Mouse (Mus musculus): ENCODE measurements around the gene Prph2.

Prph2 gene

DNA sequence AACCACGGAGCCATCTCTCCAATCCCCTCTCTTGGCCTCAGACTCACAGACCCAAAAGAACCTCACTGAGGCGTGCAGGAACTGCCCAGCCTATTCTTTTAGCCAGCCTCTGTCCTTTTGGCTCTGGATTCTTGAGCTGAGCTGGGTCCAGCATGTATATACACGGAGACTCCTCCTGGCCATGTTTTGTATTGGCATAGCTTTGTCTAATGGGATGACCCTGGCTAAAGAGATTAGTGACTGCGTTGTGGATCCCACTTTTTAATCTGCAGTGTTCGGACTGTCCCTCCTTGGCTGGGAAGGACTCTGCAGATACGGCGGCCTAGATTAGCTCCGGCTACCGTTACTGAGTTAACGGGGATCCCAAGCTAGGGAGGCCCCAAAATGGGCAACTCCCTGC is at the start of gene Prph2:
TSS of gene Prph2 (plus strand) at position 274 of the 400 bp plus-strand sequence.
- DNase-seq (ENCODE audit: low spot score in 2 of 2) = no peak

DNA sequence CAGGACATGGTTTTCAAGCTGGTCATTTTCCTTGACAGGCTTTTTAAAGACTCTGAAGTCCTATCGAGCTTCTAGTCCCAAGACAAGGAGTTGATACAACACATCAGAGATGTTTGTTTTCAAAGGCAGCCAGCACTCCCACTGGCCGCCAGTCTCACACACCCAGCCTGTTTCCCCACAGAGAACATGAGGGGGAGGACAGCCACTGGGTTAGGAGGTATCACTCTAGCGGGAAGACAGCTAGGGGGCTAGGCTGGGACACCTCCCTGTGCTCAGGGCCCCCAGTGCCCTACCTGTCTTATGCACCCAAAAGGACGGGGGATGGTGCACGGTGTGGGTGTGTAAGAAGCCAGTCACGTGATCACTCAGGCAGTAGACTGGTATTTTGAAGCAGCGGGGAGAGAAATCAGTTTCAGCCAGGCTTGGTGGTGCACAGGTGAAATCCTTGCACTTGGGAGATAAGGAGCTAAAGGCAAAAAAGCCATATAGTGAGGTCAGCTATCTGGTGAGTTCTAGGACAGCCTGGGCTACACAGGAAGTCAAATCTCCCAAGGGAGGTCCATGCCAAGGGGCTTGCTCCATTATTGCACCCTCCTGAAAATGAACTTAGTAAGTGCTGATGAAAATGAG is 45.6 kb upstream of the Prph2 start:
- DNase-seq (ENCODE audit: low spot score in 2 of 2) = peak in 1 of 2 experiments; percentile 34

DNA sequence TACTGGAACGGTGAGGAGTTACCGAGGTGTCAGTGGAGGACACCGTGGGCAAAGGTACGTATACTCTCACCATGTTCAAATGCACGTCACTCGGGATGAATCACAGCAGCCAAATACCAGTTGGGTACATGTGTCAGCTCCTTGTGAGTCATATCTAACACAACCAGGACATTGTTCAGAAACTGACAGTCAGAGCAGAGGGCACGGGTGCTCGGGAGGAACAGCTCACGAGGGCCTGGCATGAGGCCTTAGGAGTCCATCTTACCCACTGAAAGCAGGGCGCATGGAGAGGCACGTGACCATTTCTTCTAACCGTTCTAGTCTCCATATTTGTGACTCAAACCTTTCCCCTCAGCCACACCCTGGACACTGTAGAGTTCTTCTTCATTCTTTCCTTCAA is 43.4 kb upstream of the Prph2 start:
- DNase-seq (ENCODE audit: low spot score in 2 of 2) = no peak

DNA sequence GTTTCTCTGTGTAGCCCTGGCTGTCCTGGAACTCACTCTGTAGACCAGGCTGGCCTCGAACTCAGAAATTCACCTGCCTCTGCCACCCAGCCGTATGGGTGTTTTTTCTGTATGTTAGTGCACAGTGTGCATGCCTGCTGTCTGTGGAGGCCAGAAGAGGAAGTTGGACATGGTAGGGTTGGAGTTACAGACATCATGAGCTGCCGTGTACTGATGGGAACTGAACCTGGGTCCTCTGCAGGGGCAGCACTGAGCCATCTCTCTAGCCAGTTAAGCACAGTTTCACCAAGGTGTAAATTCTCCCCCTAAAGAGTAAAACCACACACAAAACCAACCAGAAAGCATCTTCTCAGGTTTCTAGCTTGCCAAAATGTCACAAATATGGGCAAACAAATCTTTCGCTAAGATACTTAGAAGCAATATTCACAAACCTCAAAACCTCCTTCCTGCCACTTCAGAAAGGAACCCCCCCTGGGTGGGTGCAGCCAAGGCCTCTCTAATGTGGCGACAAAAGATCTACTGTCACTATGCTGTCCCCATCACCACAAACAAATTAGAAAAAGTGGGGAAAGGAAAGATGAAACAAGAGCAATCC is 40.0 kb upstream of the Prph2 start:
- no peak for DNase-seq (ENCODE audit: low spot score in 2 of 2)

DNA sequence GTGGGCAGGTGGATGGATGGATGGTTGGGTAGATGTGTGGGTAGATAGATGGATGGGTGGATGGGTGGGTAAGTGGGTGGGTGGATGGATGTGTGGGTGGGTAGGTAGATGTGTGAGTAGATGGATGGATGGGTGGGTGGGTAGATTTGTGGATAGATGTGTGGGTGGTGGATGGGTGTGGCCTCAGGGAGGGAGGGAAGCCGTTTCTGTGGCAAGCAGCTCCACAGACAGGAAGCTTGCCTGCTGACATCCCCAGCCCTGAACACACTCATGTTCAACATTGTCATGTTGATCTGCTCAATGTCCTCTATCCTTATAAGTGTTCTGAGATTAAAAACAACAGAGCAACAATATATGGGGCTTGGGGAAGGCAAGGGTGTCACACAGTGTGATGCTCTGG is 39.3 kb upstream of the Prph2 start:
- DNase-seq (ENCODE audit: low spot score in 2 of 2) = no peak

DNA sequence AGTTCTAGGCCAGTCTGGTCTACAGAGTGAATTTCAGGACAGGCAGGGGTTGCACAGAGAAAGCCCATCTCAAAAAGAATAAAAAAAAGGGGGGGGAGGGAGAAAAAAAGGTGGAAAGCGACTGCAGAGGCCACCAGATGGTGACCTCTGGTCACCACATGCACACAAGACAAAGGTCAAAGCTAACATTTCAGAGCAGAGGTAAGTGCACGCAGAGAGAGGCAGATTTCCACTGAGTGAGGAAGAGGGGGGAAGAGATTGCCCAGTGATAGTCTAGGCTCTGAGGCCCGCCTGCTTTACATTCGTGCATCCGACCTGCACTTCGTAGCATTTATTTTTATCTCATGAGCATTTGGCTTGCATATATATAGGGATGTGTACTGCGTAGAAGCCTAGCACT is 37.5 kb upstream of the Prph2 start:
- DNase-seq (ENCODE audit: low spot score in 2 of 2) = no peak

DNA sequence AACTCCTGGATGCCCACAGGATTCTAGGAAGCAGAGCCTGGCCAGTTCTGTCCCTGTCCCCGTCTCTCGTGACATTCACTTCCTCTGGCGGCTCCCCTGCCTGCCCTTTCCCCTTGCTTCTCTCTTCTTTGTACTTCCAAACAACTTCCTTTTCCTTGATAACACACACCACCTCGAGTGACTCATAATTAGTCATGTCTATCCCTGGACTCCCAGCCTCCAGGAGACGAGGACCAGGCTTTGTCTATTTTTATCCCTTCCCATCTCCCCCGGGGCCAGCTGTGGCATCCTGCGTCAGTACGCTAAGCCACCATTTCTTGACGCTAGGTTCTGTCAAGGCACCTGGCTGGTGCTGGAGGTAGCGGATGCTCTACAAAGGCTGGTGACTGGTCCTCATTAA is 36.1 kb upstream of the Prph2 start:
- peak in 1 of 2 experiments; percentile 47 for DNase-seq (ENCODE audit: low spot score in 2 of 2)

DNA sequence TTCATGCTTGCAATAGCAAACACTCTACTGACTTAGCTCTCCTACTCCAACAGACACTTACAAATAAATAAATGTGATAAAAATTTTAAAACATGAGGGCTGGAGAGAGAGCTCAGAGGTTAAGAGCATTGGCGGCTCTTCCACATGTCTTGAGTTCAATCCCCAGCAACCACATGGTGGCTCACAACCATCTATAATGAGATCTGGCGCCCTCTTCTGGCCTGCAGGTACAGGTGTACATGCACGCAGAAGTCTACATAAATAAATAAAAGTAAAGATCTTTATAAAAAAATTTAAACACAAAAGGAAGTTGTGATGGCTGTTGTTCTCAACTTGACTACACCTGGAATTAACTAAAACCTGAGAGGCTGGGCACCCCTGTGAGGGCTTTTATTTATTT is 34.6 kb upstream of the Prph2 start:
- DNase-seq (ENCODE audit: low spot score in 2 of 2) = no peak

DNA sequence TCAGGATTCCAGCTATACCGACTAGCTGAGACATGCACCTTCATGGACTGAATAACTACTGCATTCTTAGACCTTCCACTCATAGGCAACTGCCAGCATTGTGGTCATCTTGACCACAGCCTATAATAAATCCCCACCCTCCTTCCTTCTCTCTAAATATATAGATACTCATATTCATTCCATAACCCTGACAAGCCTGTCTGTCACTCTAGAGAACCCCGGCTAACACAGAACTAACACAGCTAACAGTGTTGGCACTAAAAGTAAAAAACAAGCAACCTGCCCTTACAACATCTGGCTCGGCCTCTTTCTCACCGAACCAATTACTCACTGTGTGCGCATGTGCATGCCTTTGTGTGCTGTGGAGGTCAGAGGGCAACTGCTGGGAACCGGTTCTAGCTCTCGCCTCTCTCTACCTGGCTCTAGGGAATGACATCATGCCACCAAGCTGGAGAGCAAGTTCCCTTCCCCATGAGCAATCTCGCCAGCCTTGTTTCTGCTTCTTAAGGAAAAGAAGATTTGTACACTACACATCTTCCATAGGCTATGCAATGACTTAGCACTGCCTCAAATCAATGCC is 33.8 kb upstream of the Prph2 start:
- no peak for DNase-seq (ENCODE audit: low spot score in 2 of 2)

DNA sequence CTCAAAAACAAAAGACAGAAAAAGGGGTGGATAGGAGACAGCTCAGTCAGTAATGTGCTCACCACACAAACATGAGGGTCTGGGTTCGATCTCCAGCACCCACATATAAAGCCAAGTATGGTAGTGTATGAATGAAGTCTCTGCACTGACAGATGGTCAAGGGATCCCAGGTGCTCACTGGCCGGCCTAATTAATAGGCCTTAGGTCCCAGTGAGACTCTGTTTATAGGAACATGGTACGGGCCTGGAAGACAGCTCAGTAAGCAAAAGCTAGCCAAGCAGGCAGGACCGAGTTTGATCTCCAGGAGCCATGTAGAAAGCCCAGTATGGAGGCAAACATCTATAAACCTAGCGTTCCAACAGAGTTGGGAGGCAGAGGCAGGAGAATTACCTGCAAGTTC is 33.2 kb upstream of the Prph2 start:
- no peak for DNase-seq (ENCODE audit: low spot score in 2 of 2)

DNA sequence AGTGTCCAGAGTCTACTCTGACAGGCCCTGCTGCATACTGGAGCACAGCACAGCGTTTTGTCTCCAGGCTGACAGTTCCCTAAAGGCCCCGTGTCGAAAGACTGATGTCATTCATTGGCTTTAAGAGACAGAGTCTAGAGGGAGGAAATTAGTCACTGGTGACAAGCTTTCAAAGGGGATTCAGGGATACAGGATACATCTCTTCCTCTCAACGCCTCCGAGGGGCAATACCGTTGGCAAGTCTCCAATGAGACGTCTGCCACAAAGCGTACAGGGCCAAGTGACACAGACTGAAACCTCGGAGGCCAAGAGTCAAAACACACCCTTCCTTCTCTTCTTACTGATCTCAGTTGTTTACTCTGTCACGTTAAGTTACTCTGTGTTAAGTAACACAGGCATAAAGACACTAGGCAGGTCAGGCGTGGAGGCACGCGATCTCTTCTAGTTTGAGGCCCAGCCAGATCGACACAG is 30.4 kb upstream of the Prph2 start:
- no peak for DNase-seq (ENCODE audit: low spot score in 2 of 2)

DNA sequence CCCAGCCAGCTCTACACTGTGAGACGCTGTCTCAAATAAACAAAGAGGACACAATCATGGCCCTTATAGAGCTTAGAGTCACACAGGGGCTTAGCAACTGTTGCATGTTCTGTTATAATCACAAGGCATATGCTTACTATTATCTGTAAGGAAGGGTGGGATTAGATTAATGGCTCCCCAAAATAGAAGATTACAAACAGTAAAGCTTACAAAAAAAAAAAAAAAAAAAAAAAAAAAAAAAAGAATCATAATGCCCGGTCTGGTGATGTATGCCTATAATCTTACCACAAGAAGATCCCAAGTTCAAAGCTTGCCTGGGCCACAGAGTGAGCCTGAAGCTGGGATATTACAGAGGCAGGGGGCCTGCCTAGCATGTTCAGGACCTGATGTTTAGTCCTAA is 29.9 kb upstream of the Prph2 start:
- no peak for DNase-seq (ENCODE audit: low spot score in 2 of 2)

DNA sequence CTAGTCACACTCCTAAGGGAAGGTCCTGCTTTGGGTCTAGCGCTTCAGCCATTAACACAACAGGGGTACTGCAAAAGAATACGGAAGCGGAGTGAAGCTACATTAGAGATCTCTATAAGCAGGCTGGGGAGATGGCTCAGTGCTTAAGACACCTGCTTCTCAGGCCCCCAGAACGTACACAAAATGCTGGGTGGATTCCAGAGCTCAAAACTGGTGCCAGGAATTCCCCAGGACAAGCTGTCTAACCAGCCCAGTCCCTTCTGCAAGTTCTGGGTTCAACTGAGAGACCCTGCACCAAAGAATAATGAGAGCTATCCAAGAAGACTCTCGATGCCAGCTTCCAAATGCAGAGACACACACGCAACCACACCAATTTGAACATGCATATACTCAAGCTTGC is 28.5 kb upstream of the Prph2 start:
- DNase-seq (ENCODE audit: low spot score in 2 of 2) = no peak

DNA sequence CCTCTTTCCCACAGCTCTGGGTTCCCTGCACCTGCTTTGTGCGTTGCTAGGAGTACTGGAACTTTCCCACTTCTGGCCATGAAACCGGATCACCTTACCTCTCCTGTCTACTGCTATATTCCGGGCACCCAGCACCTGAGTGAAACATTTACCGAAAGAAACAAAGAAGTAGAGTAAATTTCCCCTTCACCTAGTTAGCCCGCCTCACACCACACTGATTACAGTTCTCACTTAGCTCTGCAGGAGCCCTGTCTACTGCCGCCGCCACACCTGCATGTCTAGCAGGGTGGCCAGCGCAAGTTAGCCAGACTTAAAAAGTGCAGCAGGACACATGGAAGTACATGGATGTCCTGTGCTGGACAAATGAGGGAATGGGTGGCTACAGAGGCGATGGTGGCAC is 27.2 kb upstream of the Prph2 start:
- no peak for DNase-seq (ENCODE audit: low spot score in 2 of 2)

DNA sequence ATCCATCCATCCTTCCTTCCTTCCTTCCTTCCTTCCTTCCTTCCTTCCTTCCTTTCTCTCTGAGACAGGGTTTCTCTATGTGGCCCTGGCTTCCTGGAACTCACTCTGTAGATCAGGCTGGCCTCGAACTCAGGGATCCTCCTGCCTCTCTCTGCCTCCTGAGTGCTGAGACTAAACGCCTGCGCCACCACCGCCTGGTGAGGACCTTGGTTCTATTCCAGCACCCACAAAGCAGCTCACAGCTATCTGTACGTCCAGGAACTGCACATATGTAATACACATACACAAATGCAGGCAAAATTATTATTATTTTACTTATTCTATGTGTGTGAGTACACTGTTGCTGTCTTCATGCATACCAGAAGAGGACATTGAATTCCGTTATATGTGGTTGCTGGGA is 25.5 kb upstream of the Prph2 start:
- no peak for DNase-seq (ENCODE audit: low spot score in 2 of 2)

DNA sequence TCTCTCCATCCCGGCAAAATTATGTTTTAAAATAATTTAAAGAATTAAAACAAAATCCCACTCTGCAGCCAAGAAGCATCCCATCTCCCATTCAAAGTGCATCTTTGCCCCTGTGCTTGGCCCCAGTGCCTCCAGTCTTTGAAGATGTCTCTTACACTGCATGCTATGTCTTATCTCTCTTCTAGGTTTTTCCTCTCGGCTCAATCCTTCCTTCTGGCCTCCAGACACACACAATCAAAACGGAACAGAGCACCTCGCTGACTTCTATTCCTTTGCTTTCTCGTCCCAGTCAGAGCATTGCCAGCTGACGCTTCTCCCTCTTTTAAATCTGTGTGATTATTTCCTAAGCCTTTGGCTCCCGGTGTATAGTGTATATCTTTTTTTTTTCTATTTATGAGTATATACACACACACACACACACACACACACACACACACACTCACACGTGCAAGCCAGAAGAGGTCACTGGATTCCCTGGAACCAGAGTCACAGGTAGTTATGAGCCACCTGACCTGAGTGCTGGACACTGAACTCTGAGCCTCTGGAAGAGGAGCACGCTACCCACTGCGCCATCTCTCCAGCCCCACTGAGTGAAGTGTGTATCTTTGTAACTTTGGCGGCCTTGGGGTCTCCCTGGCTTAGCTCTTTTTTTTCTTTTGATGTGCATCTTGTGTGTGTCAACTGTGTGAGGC is 24.9 kb upstream of the Prph2 start:
- DNase-seq (ENCODE audit: low spot score in 2 of 2) = no peak

DNA sequence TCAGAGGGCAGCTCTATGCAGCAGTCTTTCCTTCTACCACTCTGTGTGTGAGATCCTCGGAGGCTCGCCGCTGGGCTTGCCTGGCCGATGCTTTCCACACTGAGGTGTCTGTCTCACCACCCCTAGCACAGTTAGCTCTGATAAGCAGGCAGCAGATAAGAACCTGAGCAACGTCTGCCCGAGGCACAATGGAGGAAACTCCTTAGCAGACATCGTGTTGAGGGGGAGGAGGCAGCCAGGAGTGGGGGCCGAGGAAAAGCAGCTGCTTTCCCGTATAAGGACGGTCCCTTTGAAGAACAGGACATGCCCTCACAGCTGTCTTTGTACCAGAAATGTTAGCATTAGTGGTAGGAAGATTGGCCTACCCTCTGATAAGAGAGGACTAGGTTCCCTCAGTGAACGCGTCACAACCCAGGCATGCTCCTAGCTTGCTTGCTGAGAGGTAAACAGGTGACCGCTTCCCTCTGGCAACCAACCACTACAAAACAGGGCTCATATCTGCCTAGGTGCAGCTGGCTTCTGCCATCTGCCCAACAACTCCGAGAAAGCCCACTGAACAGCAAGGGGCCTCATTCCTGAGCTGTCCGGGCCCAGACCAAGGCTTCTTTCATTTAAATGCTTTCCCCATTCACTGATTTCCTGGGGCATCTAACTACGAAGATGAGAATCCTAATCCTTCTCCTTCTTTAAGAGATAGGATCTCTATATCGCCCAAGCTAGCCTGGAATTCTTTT is 24.2 kb upstream of the Prph2 start:
- no peak for DNase-seq (ENCODE audit: low spot score in 2 of 2)

DNA sequence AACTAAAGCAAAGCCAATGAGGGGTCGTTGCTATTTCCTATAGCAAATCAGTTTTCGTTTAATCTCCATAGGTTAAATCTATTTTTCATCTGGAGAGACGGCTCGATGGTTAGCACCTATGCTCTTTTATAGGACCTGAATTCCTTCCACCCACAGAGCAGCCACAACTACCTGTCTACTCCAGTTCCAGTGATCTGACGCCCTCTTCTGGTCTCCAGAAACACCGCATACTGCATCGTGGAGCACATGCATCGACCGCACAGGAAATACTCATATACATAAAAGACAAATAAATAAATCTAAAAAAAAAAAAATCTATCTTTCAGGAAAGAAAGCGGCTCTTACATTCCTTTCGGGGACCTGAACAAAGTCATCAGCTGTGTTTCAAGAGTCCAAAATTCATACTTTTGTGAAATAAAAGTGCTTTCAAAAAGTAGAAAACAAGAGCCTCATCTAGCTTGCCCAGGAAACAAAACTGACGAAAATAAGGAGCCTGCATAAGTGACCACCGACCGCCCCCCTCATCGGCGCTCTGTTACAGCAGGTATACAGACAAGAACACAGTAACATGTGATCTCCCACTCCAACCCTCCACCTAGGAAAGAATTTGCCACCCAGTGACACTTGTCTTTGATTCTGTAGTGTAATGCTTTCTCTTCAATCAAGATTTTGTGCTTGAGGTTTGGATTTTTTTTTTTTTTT is 21.6 kb upstream of the Prph2 start:
- DNase-seq (ENCODE audit: low spot score in 2 of 2) = peak; percentile 36 to 52

DNA sequence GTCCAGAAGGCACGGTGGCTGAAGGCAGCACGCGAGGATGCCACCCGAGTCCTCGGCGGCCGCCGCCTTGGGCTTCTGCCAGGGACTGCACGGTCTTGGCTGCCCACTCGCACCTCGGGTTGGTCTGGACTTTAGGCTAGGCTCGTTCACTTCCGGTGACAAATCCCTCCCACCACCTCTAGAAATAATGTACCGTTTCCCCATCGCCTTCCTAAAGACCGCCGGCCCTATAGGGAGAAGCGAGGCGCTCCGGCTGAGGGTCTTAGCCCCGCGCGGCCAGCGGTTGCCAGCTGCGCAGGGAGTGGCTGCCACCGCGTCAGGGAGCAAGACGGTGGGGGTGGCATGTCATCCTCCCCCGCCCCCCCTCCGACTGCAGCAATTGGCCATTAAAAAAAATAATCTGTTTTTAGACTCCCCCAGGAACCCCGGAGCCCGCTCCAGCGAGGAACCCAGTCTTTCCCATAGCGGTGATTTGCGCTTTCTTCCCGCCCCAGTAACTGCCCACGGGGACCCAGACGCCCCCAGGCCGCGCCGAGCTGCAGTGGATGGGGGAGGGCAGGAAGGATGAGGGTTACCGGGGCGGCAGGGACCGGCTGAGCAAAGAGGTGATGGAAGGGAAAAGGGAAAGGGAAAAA is 20.7 kb upstream of the Prph2 start:
- DNase-seq (ENCODE audit: low spot score in 2 of 2) = peak; percentile 75 to 81

DNA sequence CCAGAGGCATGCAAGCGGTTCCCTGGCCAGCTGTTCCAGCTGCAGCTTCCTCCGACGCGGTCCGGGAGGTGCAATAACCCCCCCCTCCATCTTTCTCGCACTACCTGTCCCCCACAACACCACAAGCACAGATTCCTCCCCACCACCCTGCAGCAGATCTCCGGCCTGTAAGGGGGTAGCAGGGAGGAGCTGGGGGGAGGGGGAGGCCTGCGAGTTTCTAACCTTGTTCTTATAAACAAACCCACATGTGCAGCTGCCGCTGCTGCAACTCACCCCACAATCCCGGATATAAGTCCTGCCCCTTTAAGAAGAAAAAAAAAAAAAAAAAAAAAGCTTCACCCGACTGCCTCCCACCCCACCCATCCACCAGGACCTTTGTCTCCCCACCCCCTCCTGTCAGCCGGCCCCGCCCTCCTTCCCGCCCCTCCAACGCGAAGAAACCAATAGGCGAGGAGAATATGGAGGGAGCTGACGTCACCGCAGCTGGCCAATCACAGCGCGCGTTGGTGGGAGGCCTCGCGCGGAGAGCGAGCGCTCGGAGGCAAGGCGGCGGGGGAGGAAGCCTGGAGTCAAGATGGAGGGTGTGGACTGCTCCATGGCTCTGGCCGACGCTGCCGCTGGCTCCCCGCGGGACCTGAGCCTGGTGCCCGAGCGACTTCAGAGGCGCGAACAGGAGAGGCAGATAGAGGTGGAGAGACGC is 20.0 kb upstream of the Prph2 start, which contains the start of gene Tbcc:
TSS of gene Tbcc (plus strand) at position 569 of the 700 bp plus-strand sequence.
- DNase-seq (ENCODE audit: low spot score in 2 of 2) = peak; percentile 96 to 97
